Mouse (Mus musculus) layer of hippocampus, adult 18-20 months (tissue): ENCODE measurements around the gene Sumf2. TPM values are rescaled to one million over a fixed set of nuclear protein-coding genes. Genes with fewer than 3 reads are reported as not detected.
"Not testable (repeated sequence)": the region's sequence is repeated elsewhere in the genome, so short reads cannot be mapped to it uniquely, and the experiment has no call there.

Experiments
- DNase-seq, 2 experiments: peaks; one replicate each; pipeline ENCODE4 v3.0.0; 2022; ENCODE audit warnings: low spot score in 2 of 2
- long read RNA-seq: library from polyadenylated mRNA; stranded (forward); transcript quantifications from one replicate; pipeline ENCODE4 v2.0.0, GENCODE M21; 2021
- total RNA-seq, 2 experiments: library from RNA; stranded (reverse); gene quantifications; 2 replicates each; pipeline ENCODE4 v1.2.3; 2021

The Sumf2 gene
- total RNA-seq = 10 to 100 TPM; 19.6 to 22.2 TPM
- long read RNA-seq, transcript Sumf2-204 (9 exons, 2,264 nt) = major isoform, 17 of 21 reads
- long read RNA-seq, partial matches to known transcripts = 0 of 21 reads
- long read RNA-seq, other reads (novel, unspliced or antisense) = 4 of 21 reads

GRCm38 (mm10) chr5:129846752-129847557, at the start of gene Sumf2:
TSS of gene Sumf2 (plus strand) at chr5:129846986.
- peak; percentile 95 to 97 for DNase-seq

- DNase-seq = no peak
Measured at GRCm38 (mm10) chr5:129844848-129845247, 1.9 kb upstream of the Sumf2 start.

GRCm38 (mm10) chr5:129847558-129847820, 703 bp downstream of the Sumf2 start:
- DNase-seq = no peak

GRCm38 (mm10) chr5:129855163-129855562, 8.4 kb downstream of the Sumf2 start:
- no peak for DNase-seq

- no peak for DNase-seq
Measured at GRCm38 (mm10) chr5:129856414-129856813, 9.6 kb downstream of the Sumf2 start.

- no peak for DNase-seq
Measured at GRCm38 (mm10) chr5:129862325-129862724, 15.5 kb downstream of the Sumf2 start.

GRCm38 (mm10) chr5:129864467-129864866, 17.7 kb downstream of the Sumf2 start:
- DNase-seq = peak in 1 of 2 experiments; percentile 61

- DNase-seq = no peak
Measured at GRCm38 (mm10) chr5:129865841-129866240, 19.1 kb downstream of the Sumf2 start.

- DNase-seq = no peak
Measured at GRCm38 (mm10) chr5:129869238-129869995, 22.6 kb downstream of the Sumf2 start.

- DNase-seq = no peak
Measured at GRCm38 (mm10) chr5:129871238-129871637, 24.5 kb downstream of the Sumf2 start.

- no peak for DNase-seq
Measured at GRCm38 (mm10) chr5:129873942-129874341, 27.2 kb downstream of the Sumf2 start.

GRCm38 (mm10) chr5:129875098-129875497, 28.3 kb downstream of the Sumf2 start:
- no peak for DNase-seq

- peak in 1 of 2 experiments; percentile 34 for DNase-seq
Measured at GRCm38 (mm10) chr5:129877731-129878455, 31.1 kb downstream of the Sumf2 start.

- peak in 1 of 2 experiments; percentile 49 for DNase-seq
Measured at GRCm38 (mm10) chr5:129878946-129879345, 32.2 kb downstream of the Sumf2 start.

GRCm38 (mm10) chr5:129879888-129880287, 33.1 kb downstream of the Sumf2 start:
- DNase-seq = no peak

- no peak for DNase-seq
Measured at GRCm38 (mm10) chr5:129886271-129886670, 39.5 kb downstream of the Sumf2 start.

GRCm38 (mm10) chr5:129886911-129887636, 40.3 kb downstream of the Sumf2 start, which contains the start of gene Chchd2:
TSS of gene Chchd2 (minus strand) at chr5:129887470.
- DNase-seq = peak; percentile 94 to 98

- DNase-seq = not testable (repeated sequence)
Measured at GRCm38 (mm10) chr5:129890390-129890789, 43.6 kb downstream of the Sumf2 start.

- peak; percentile 84 to 94 for DNase-seq
Measured at GRCm38 (mm10) chr5:129895198-129896088, 48.7 kb downstream of the Sumf2 start, which contains the start of gene Zbed5. TSS of gene Zbed5 (plus strand) at chr5:129895723.

- no peak for DNase-seq
Measured at GRCm38 (mm10) chr5:129898449-129898848, 51.7 kb downstream of the Sumf2 start, which contains the start of gene Phkg1. TSS of gene Phkg1 (minus strand) at chr5:129898549.
